Mouse (Mus musculus) stomach, embryonic 16.5 days (tissue): Measurements from ENCODE around the gene Rab44. TPM values are rescaled to one million over a fixed set of nuclear protein-coding genes. Genes with fewer than 3 reads are reported as not detected.

Source experiments
- ATAC-seq: fragments of 200-750 bp; cut with Nextera tagmentation; 2 replicates; pipeline ENCODE4 v1.8.0; 2017; ENCODE audit warnings: moderate number of reproducible peaks, moderate TSS enrichment; ENCODE audit not compliant: insufficient read depth, low FRiP score
- H3K27ac ChIP-seq: fragments of 300-500 bp; sonication (generic); 2 replicates; pipeline ENCODE4 v1.5.1; 2014; ENCODE audit warnings: low read length
- H3K27me3 ChIP-seq: fragments of 300-500 bp; sonication (generic); 2 replicates; pipeline ENCODE4 v1.6.1; 2014; ENCODE audit warnings: low read length, control low read depth, mixed read lengths; ENCODE audit not compliant: control insufficient read depth, insufficient read depth
- H3K36me3 ChIP-seq: fragments of 300-500 bp; sonication (generic); 2 replicates; pipeline ENCODE4 v1.6.1; 2014; ENCODE audit warnings: low read length; ENCODE audit not compliant: control insufficient read depth, insufficient read depth
- H3K4me1 ChIP-seq: fragments of 300-500 bp; sonication (generic); 2 replicates; pipeline ENCODE4 v1.6.1; 2014; ENCODE audit warnings: low read length, control low read depth, mixed read lengths; ENCODE audit not compliant: control insufficient read depth, insufficient read depth
- H3K4me2 ChIP-seq: fragments of 300-500 bp; sonication (generic); 2 replicates; pipeline ENCODE4 v1.6.1; 2014; ENCODE audit warnings: low read depth, low read length, mixed read lengths
- H3K4me3 ChIP-seq: fragments of 300-500 bp; sonication (generic); replicated peaks from 2 replicates; pipeline ENCODE4 v1.5.1; 2014; ENCODE audit warnings: mild to moderate bottlenecking, low read length
- H3K9ac ChIP-seq: fragments of 300-500 bp; sonication (generic); 2 replicates; pipeline ENCODE4 v1.6.1; 2014; ENCODE audit warnings: low read length
- H3K9me3 ChIP-seq: fragments of 300-500 bp; sonication (generic); replicated peaks from 2 replicates; pipeline ENCODE4 v1.6.1; 2016; ENCODE audit warnings: low read length, control low read depth; ENCODE audit not compliant: control insufficient read depth
- WGBS: fragments of 180-500 bp; shearing (Covaris S2); extraction: QIAGEN DNeasy Blood & Tissue Kit; methylation state at CpG from one replicate; pipeline ENCODE4 v1.1.7; 2014; 5-methylcytosine and 5-hydroxymethylcytosine counted together
- polyA plus RNA-seq: library from polyadenylated mRNA; unstranded; fragments of >200 nt; fragmentation: Nextera tagmentation; extraction: Ambion mirVana; gene quantifications from 2 replicates; pipeline ENCODE4 v1.2.1, GENCODE M21; 2015

Gene Rab44
- polyA plus RNA-seq, 1 experiment from 2014 or later = 4.1 TPM

DNA sequence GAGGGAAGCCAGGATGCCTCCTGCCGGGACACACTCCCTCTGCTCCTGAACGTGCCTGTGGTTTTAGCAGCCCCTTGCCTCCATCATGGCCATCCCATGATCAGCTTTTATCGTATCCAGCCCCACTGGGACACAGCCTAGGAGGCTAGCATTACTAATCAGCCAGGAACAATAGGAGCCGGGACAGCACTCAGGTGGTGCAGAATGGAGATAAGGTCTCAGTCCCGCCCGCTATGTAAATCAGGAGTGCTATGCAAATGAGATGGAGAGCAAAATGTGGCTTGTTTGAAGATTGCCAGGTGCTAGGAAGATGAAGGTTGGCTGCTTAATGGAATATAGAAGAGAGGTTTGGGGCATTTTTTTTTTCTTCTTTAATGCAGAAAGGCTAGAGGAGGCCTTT is 51.5 kb downstream of the Rab44 start:
- Histone ChIP-seq H3K4me1 (peaks cover 39% of the 10 kb centered on the region), H3K27me3 (no peaks in the 10 kb centered on the region), H3K9ac (no peak overlapping the region; the same call in 1 of the 2 replicates), H3K36me3 (no peaks in the 10 kb centered on the region), H3K27ac (peak overlapping the region; percentile 81), H3K4me2 (no peak overlapping the region), H3K9me3 (peaks cover 12% of the 10 kb centered on the region), H3K4me3 (no peak overlapping the region)
- WGBS = 29% methylated on average over 6 of the region's 6 CpGs
- no peak for ATAC-seq

DNA sequence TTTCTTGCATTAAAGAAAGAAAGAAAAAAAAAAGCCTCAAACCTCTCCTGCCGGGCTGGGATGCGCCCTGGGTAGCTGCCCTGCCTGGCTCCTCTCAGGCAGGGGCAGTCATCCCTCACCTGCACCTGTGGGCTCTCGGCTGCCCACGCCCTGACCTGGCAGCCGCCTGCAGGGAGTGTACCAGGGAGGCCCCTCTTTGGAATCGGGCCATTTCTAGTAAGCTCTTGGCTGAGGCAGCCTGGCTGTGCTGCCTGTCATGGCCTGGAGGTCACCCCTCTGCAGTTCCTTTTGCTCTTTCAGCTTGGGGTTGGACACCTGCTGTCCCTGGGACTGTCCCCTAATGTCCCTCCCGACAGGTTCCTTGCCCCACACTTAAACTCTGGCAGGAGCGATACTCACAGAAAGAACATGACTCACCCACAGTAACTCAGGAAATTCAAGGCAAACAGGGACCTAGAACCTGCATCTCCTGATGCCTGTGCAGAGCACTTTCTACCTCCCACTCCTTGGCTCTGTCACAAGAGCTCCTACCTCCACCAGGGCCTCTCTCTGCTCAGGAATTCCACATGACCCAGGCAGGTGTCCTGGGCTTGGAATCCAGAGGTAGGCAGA is 52.1 kb downstream of the Rab44 start:
- Histone ChIP-seq H3K36me3 (no peaks in the 10 kb centered on the region), H3K9me3 (peaks cover 11% of the 10 kb centered on the region), H3K9ac (peak overlapping the region; percentile 18; the same call in 1 of the 2 replicates), H3K27me3 (no peaks in the 10 kb centered on the region), H3K27ac (peak overlapping the region; percentile 81), H3K4me1 (peaks cover 39% of the 10 kb centered on the region), H3K4me3 (no peak overlapping the region), H3K4me2 (no peak overlapping the region; the same call in 1 of the 2 replicates)
- peak; percentile 69; the same call in 1 of the 2 replicates for ATAC-seq
- WGBS = 39% methylated on average over 8 of the region's 8 CpGs

DNA sequence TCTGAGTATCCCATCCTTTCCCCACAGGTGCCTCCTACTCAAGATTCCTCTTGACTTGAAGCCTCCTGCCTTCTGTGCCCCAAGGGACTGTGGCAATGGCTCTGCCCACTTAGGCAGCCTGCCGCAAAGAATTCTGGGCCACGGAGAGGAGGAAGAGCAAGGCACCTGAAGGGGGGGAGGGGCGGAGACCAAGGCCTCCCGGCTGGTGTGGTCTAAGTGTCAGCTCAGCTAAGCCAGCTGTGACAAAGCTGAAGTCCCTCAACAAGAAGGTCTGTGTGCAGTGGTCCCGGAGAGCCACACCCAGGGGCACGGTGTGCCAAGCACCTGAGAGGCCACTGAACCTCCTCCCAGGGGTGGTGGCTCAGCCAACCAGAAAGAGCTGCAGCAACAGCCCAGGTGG is 53.4 kb downstream of the Rab44 start:
- H3K36me3 ChIP-seq = no peaks in the 10 kb centered on the region
- no peak overlapping the region for H3K4me3 ChIP-seq
- 61% methylated on average over 6 of the region's 6 CpGs for WGBS
- H3K9me3 ChIP-seq = no peaks in the 10 kb centered on the region
- no peaks in the 10 kb centered on the region for H3K27me3 ChIP-seq
- H3K4me1 ChIP-seq = peaks cover 41% of the 10 kb centered on the region
- 0 out of 2 replicates have a peak overlapping the region, but pooled peaks have one; percentile 26 for H3K9ac ChIP-seq
- no peak overlapping the region for H3K4me2 ChIP-seq
- peak overlapping the region; percentile 81 for H3K27ac ChIP-seq
- no peak for ATAC-seq

DNA sequence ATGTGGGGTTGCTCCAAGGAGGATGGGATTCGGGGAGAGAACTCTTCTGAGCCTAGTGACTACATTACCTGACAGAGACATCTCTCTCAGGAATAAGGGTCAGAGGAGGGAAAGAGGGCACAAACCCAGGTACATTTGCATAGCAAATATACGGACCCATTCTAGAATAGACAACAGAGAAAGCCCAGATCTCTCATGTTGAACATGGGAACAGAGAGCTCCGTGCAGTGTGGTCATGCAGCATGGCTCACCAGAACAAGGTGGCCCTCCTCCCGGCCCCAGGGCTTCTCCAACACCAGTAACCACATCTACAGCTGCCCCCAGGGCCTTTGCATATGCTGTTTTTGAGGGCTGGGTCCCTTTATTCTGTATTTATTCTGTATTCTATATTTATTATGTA is 54.5 kb downstream of the Rab44 start:
- WGBS = 88% methylated on average over 4 of the region's 4 CpGs
- peaks cover 41% of the 10 kb centered on the region for H3K4me1 ChIP-seq

DNA sequence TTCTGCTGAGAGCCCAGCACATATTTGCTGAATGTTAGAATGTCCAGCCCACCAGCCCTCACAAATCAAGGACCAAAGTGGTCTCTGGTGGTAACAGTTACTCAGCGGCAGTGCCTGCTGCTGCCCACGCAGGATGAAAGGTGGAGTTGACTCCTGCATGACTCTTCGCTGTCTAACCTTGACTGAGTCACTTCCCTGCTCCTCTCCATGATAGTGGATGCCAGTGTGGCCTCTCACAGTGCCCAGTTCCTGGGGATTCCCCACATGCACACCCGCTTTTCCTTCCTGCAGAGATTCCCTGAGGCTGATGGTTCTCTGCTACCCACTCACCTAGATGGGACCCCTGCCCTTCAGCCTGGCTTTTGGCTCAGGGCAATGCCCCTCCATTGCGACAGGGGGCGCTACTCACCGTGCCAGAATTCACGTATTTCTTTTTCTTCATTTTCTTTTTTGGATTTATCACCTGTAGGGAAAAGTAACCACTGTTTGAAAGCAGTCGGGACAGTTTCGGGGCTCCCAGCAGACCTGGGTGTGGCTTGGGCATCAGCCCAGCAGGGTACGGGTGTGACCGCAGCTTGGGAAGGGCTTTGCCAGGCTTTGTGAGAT is 55.2 kb downstream of the Rab44 start:
- H3K4me3 ChIP-seq = no peak overlapping the region
- H3K27me3 ChIP-seq = no peaks in the 10 kb centered on the region
- H3K4me1 ChIP-seq = peaks cover 41% of the 10 kb centered on the region
- H3K36me3 ChIP-seq = no peaks in the 10 kb centered on the region
- H3K4me2 ChIP-seq = no peak overlapping the region
- H3K27ac ChIP-seq = peak overlapping the region; percentile 37; the same call in 1 of the 2 replicates
- H3K9ac ChIP-seq = no peak overlapping the region
- ATAC-seq = no peak
- no peaks in the 10 kb centered on the region for H3K9me3 ChIP-seq
- WGBS = 65% methylated on average over 12 of the region's 12 CpGs

More for the DNA sequence above, 54.5 kb downstream of the Rab44 start:
- Histone ChIP-seq H3K4me2 (no peak overlapping the region), H3K9ac (no peak overlapping the region), H3K36me3 (no peaks in the 10 kb centered on the region), H3K9me3 (no peaks in the 10 kb centered on the region), H3K27me3 (no peaks in the 10 kb centered on the region), H3K27ac (no peak overlapping the region; the same call in 1 of the 2 replicates), H3K4me3 (no peak overlapping the region)
- no peak for ATAC-seq

DNA sequence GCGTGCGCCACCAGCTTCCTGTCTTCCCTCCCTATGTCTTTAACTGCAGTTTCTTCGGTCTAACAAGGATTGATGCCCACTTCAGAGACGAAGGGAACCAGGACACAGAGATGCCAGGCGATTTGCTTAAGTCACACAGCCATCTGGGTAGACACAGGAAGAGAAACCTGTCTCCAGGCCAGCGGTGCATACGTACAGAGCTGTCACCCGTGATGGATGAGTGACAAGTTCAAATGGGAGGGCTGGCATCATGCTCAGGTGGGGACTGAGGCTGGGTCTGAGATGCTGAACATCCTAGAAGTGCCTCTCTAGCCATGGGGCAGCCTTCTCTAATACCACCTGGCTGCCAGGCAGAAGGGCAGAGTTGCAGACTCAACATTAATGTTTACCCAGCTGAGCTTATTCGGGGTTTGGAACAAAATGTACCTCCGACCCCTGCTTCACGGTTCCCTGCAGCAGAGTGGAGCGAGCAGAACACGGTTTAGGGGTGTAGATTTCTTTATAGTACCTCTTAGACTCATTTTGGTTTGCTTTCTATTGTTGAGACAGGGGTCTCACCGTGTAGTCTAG is 56.6 kb downstream of the Rab44 start:
- no peak for ATAC-seq
- no peak overlapping the region for H3K4me2 ChIP-seq
- no peaks in the 10 kb centered on the region for H3K9me3 ChIP-seq
- no peaks in the 10 kb centered on the region for H3K36me3 ChIP-seq
- H3K27ac ChIP-seq = no peak overlapping the region
- peaks cover 28% of the 10 kb centered on the region for H3K4me1 ChIP-seq
- H3K9ac ChIP-seq = no peak overlapping the region
- no peaks in the 10 kb centered on the region for H3K27me3 ChIP-seq
- no peak overlapping the region for H3K4me3 ChIP-seq
- 63% methylated on average over 14 of the region's 14 CpGs for WGBS

DNA sequence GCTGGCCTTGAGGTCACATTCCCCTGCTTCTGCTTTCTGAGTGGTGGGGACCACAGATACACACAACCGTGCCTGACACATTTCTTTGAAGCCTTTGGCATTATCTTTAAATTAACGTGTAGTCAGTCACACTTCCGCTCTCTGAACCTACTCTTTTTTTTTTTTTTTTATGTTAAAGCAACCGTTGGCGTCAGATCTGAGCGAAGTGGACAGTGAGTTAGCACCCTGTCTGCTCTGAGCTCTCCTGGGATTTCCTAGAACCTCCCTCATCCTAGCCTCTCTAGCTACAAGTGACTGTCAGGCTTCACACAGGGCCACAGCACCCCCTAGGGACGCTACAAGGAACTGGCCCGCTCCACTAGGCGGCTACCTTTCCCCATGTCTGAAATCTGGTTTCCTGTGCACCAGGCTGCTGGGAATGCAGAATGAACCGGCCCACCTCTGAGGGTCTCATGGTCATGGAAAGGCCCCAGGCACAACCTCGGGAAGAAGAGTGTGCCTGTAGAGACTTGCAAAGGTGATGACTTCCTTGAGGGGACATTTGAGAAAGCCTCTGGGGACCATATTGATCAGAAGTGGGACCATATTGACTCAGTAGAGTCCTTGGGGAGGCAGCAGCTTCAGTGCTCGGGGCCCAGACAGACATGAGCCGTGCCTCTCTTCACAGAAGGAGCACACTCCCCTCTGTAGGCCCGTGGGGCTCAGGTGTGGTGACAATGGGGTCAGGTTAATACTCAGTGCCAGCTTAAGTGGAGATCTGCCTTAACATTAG is 57.2 kb downstream of the Rab44 start:
- Histone ChIP-seq H3K4me1 (peaks cover 22% of the 10 kb centered on the region), H3K27ac (no peak overlapping the region), H3K36me3 (no peaks in the 10 kb centered on the region), H3K4me2 (no peak overlapping the region), H3K27me3 (no peaks in the 10 kb centered on the region), H3K9me3 (no peaks in the 10 kb centered on the region), H3K4me3 (no peak overlapping the region), H3K9ac (no peak overlapping the region)
- peak; percentile 65; the same call in 1 of the 2 replicates for ATAC-seq
- 16% methylated on average over 14 of the region's 14 CpGs for WGBS

DNA sequence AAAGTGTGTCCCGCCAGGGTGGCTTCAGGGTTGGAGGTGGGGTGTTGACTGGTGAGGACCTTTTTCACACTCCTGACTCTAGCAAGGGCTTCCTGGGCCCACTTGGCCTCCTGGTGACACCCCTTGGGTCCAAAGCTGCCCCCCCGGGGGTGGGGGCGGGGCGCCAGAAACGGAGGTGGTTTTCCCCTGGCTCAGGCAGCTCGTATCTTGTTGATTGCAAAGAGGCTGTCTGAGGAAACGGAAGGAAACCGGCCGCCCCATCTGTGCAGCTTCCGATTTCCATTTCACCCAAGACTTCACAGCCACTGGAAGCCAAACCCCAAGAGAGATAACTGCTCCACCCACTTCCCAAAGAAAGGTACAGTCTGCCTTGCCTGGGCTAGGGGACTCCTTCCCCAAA is 58.1 kb downstream of the Rab44 start:
- Histone ChIP-seq H3K9ac (0 out of 2 replicates have a peak overlapping the region, but pooled peaks have one; percentile 29), H3K27ac (no peak overlapping the region), H3K4me3 (no peak overlapping the region), H3K4me2 (no peak overlapping the region), H3K27me3 (no peaks in the 10 kb centered on the region), H3K4me1 (peaks cover 15% of the 10 kb centered on the region), H3K36me3 (no peaks in the 10 kb centered on the region), H3K9me3 (no peaks in the 10 kb centered on the region)
- 39% methylated on average over 10 of the region's 10 CpGs for WGBS
- ATAC-seq = no peak

DNA sequence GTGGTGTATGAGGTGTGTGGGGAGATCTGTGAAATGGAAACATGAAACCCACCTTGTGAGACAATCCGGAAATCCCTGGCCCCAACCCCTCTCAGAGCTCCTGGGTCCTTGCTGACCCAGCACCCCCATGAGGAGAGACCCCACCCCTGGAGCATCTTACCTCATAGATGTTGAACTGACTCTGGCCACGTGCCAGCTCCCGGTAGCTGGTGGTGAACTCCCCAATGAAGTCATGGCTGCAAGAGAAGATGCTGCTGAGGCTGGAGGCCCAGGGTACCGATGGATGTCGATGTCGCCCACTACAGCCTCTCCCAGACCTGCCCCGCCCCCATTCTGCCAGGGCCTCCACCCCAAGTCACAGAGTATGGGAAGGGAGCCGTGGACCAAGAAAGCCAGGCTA is 59.2 kb downstream of the Rab44 start:
- H3K27ac ChIP-seq = no peak overlapping the region
- WGBS = 74% methylated on average over 8 of the region's 8 CpGs
- no peaks in the 10 kb centered on the region for H3K36me3 ChIP-seq
- H3K4me3 ChIP-seq = no peak overlapping the region
- H3K9ac ChIP-seq = no peak overlapping the region
- H3K27me3 ChIP-seq = no peaks in the 10 kb centered on the region
- no peak for ATAC-seq
- H3K9me3 ChIP-seq = no peaks in the 10 kb centered on the region
- no peak overlapping the region for H3K4me2 ChIP-seq
- H3K4me1 ChIP-seq = peaks cover 8% of the 10 kb centered on the region; the same call in 1 of the 2 replicates
